Mouse (Mus musculus) spleen, adult 2 months (tissue): Measurements from ENCODE around the gene A930002H24Rik. TPM values are rescaled to one million over a fixed set of nuclear protein-coding genes. Genes with fewer than 3 reads are reported as not detected.

Experiments used
- DNase-seq, 2 experiments: peaks; one replicate each; pipeline versions ENCODE4 v3.0.0 to v3.0.0-alpha.2; 2012 to 2021; ENCODE audit warnings: low spot score in 2 of 2, low read depth in 1 of 2
- H3K27ac ChIP-seq: fragments of 200-500 bp; 2 replicates; pipeline ENCODE4 v1.5.1; 2012; ENCODE audit warnings: low read length, inconsistent platforms; ENCODE audit not compliant: insufficient read depth
- H3K27me3 ChIP-seq: fragments of 200-500 bp; 2 replicates; pipeline ENCODE4 v1.6.1; 2012; ENCODE audit warnings: mild to moderate bottlenecking, moderate library complexity, low read length, inconsistent platforms; ENCODE audit not compliant: control insufficient read depth, insufficient read depth
- H3K36me3 ChIP-seq: fragments of 200-500 bp; 2 replicates; pipeline ENCODE4 v1.6.1; 2012; ENCODE audit warnings: mild to moderate bottlenecking, low read length, inconsistent platforms; ENCODE audit not compliant: control insufficient read depth, insufficient read depth
- H3K4me1 ChIP-seq: fragments of 200-500 bp; 2 replicates; pipeline ENCODE4 v1.6.1; 2011; ENCODE audit warnings: inconsistent platforms; ENCODE audit not compliant: control insufficient read depth, insufficient read depth, insufficient read length
- H3K4me3 ChIP-seq: fragments of 200-500 bp; 2 replicates; pipeline ENCODE4 v1.5.1; 2011; ENCODE audit warnings: mild to moderate bottlenecking, inconsistent platforms; ENCODE audit not compliant: insufficient read depth, insufficient read length; ENCODE audit errors: extremely low read depth
- CTCF ChIP-seq: fragments of 200-500 bp; IDR thresholded peaks from 2 replicates; pipeline ENCODE4 v1.5.1; 2011; ENCODE audit warnings: mild to moderate bottlenecking, inconsistent platforms; ENCODE audit not compliant: insufficient read depth, insufficient read length, insufficient replicate concordance; ENCODE audit errors: extremely low read depth
- POLR2A ChIP-seq: fragments of 200-500 bp; IDR thresholded peaks from 2 replicates; pipeline ENCODE4 v1.6.1; 2011; ENCODE audit warnings: low read depth, low read length, inconsistent platforms
- WGBS: fragments of 180-500 bp; shearing (Covaris S2); methylation state at CpG from one replicate; pipeline ENCODE4 v1.1.7; 2018; 5-methylcytosine and 5-hydroxymethylcytosine counted together
- polyA plus RNA-seq: library from polyadenylated mRNA; depleted of rRNA; stranded (reverse); fragments of >200 nt; gene quantifications from 2 replicates; pipeline ENCODE4 v1.2.3, GENCODE M21; 2012

A930002H24Rik gene
- polyA plus RNA-seq, 1 experiment: 0.43 TPM

DNA sequence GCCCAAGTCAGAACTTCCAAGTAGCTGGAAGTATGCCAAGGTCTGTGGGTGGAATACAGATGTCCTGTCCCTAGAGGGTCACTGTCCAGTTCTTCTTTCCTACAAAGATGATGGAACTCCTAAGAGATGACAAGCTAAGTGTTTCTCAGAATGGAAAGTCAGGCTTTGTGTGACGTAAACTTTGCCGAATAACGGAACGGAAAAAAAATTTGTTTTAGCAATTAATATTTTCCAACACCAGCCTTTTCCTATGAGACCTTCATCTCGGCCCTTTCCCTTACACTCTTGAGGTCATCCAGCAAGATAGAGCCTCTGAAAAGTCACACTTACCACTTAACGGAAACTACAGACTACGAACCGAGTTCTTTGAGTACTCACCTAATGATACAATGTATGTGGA lies 25.4 kb downstream of the A930002H24Rik start:
- Histone ChIP-seq H3K27ac (no peak overlapping the region), H3K4me1 (no peaks in the 10 kb centered on the region), H3K36me3 (no peaks in the 10 kb centered on the region), H3K4me3 (no peak overlapping the region), H3K27me3 (no peaks in the 10 kb centered on the region)
- no peak for TF ChIP-seq CTCF
- TF ChIP-seq POLR2A: no peak
- 88% methylated on average over 8 of the region's 8 CpGs for WGBS
- no peak for DNase-seq

DNA sequence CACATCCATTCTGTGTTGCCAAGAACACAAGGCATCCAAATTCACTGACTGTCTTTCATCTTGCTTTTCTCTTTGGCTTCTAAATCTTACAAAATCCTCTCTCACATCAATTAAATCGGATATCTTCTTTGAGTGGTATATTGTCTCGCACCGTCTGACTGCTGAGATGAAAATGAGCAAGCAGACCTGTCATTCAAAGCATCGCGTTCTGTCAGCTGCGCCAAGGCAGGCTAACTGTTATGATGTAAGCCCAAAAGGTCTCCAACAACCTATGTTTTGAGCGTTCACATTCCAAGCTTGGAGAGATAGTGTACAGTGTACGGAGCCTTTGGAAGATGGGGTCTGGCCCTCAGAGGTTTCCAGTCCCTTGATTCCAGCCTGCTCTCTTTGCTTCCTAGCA lies 26.9 kb downstream of the A930002H24Rik start:
- WGBS: 95% methylated on average over 8 of the region's 8 CpGs
- TF ChIP-seq CTCF (no peak), POLR2A (no peak)

DNA sequence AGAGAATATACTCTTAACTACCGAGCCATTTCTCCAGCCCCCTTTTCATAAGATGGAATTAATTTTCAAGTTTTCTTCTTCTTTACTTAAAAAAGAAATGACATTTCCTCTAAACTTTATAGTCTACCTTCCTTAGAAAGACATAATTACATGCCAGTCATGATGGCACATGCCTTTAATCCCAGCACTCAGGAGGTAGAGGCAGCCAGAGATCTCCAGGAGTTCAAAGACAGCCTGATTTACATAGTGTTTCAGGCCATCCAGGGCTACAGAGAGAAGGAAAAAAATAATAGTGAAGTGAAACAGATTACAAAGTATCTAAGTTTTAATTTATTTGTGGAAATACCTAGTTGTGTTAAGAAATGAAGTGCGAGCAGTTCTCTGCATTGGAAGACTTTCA lies 27.4 kb downstream of the A930002H24Rik start:
- Histone ChIP-seq H3K27ac (no peak overlapping the region), H3K4me3 (no peak overlapping the region), H3K36me3 (no peaks in the 10 kb centered on the region), H3K4me1 (no peaks in the 10 kb centered on the region), H3K27me3 (no peaks in the 10 kb centered on the region)
- DNase-seq: no peak
- TF ChIP-seq CTCF: no peak
- no peak for TF ChIP-seq POLR2A
- 94% methylated on average over 2 of the region's 2 CpGs for WGBS

More for the DNA sequence above, 26.9 kb downstream of the A930002H24Rik start:
- no peaks in the 10 kb centered on the region for H3K27me3 ChIP-seq
- no peak for DNase-seq
- no peaks in the 10 kb centered on the region for H3K36me3 ChIP-seq
- H3K27ac ChIP-seq: no peak overlapping the region
- H3K4me1 ChIP-seq: no peaks in the 10 kb centered on the region
- no peak overlapping the region for H3K4me3 ChIP-seq

DNA sequence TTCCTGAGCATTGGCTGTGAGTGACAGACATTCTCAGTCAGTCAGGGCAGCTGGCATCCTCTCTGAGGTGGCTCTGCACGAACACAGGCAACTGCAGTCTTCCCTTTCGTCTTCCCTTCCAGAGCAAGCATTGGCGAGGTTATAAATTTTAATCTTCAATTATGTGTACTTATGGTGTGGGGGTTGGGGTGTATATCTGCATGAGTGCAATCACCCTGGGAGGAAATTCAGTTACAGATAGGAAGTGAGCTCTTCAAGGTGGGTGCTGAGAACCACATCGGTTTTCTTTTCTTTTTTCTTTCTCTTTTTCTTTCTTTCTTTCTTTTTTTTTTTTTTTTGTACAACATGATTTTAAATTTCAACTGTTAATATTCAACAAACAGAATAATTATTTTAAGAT lies 32.0 kb downstream of the A930002H24Rik start:
- no peaks in the 10 kb centered on the region for H3K4me1 ChIP-seq
- DNase-seq: no peak
- 52% methylated on average over 4 of the region's 4 CpGs for WGBS
- H3K27me3 ChIP-seq: no peaks in the 10 kb centered on the region
- H3K36me3 ChIP-seq: no peaks in the 10 kb centered on the region
- no peak overlapping the region for H3K27ac ChIP-seq
- H3K4me3 ChIP-seq: no peak overlapping the region
- TF ChIP-seq CTCF (no peak), POLR2A (no peak)

DNA sequence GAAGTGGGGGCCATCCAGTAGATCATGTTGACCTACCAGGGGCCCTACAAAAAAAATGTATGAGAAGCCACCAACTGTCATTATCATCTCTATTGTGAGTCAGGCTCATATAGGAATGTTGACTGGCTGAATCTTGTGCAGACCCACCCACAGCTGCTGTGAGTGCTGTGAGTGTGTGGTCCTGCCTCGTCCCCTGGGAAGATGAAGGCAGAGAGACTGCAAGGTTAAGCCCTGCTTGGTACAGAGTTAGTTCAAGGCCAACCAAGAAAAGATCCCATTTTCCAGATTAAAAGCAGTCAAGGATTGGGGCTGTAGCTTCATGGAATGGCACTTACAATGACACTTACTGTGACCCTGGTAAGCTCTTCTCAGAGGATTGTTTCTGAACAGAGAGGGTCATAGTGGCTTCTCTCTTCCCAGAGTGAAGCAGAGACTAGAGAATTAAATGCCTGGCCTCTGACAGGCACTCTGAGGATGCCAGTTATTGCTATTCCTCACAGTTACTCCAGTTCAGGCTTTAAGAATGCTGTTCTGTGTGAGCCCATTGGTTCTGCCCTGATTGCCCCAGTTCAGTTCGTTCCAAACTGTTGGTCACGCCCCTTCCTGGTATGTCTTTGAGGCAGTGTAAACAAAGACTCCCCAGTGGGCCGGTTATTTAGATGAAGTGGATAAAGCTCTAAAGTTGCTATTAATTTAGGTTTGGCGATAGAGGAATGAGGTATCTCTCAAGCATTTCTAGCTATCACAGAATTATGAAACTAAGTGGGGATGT lies 34.8 kb downstream of the A930002H24Rik start:
- no peak for DNase-seq
- H3K36me3 ChIP-seq: no peaks in the 10 kb centered on the region
- TF ChIP-seq POLR2A: no peak
- TF ChIP-seq CTCF: no peak
- no peaks in the 10 kb centered on the region for H3K27me3 ChIP-seq
- no peak overlapping the region for H3K4me3 ChIP-seq
- no peaks in the 10 kb centered on the region for H3K4me1 ChIP-seq
- 79% methylated on average over 5 of the region's 5 CpGs for WGBS
- H3K27ac ChIP-seq: no peak overlapping the region

DNA sequence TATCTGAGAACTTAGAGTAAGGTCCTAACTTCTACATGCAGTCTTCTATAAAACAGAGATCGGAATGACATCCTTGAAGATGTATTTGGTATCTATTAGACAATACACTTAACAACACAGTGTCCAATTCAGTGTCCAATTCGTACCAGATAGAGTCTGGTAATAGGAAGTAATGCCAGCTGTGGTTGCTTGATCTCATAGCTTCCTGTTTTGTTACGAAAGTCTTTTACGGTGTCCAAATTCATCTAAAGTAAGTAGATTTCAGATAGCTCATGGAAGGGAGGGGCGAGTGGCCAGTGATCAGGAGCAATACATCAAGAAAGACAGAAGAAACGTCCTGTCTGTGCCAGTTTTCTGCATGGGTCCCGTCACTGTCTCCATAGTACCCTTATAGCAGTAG lies 36.8 kb downstream of the A930002H24Rik start:
- TF ChIP-seq CTCF (no peak), POLR2A (no peak)
- Histone ChIP-seq H3K27ac (no peak overlapping the region), H3K36me3 (no peaks in the 10 kb centered on the region), H3K27me3 (no peaks in the 10 kb centered on the region), H3K4me1 (no peaks in the 10 kb centered on the region), H3K4me3 (no peak overlapping the region)
- no peak for DNase-seq
- 28% methylated on average over 7 of the region's 7 CpGs for WGBS

DNA sequence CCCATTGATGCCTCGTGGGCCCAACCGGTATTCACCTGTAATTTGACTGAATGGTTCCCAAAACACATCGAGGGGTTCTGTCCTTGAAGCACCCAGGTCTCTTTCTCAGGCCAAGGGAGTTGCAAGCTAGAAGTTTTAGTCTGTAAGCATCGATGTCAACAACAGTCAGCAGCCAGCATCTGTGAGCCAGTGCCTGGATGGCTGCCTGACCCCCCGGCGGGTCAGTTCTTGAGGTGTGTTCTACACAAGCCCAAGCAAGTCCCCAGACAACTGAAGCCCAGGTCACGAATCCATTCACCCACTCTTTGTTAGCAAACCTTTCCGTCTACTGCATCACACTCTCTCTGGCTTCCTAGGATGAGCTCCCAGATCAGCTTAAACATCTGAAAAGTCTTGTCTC lies 37.4 kb downstream of the A930002H24Rik start:
- Histone ChIP-seq H3K36me3 (no peaks in the 10 kb centered on the region), H3K4me1 (no peaks in the 10 kb centered on the region), H3K27ac (no peak overlapping the region), H3K27me3 (no peaks in the 10 kb centered on the region), H3K4me3 (no peak overlapping the region)
- 85% methylated on average over 8 of the region's 8 CpGs for WGBS
- DNase-seq: no peak
- no peak for TF ChIP-seq CTCF
- no peak for TF ChIP-seq POLR2A
